Mouse (Mus musculus) lung, postnatal 4 days (tissue): ENCODE results near the gene Cel.
A peak's percentile ranks its signal among the peaks of the same experiment; 100 is the strongest.
"Not testable (repeated sequence)": the region's sequence is repeated elsewhere in the genome, so short reads cannot be mapped to it uniquely, and the experiment has no call there.

Experiments
- DNase-seq, 2 experiments: peaks; one replicate each; pipeline ENCODE4 v3.0.0; 2021

Gene Cel

GRCm38 (mm10) chr2:28517206-28517909 is 45.8 kb downstream of the Cel start:
- peak; percentile 82 to 88 for DNase-seq

- DNase-seq, result peak; percentile 78 to 89
Measured at GRCm38 (mm10) chr2:28514489-28514888, 48.7 kb downstream of the Cel start.

- DNase-seq, result peak; percentile 32 to 55
Measured at GRCm38 (mm10) chr2:28513431-28514370, 49.5 kb downstream of the Cel start.

- peak; percentile 70 to 85 for DNase-seq
Measured at GRCm38 (mm10) chr2:28512798-28513401, 50.3 kb downstream of the Cel start, which contains the start of gene Ralgds. Gene Ralgds, plus strand, starts transcription at chr2:28513125.

GRCm38 (mm10) chr2:28511600-28511999 is 51.6 kb downstream of the Cel start:
- DNase-seq, result not testable (repeated sequence)

GRCm38 (mm10) chr2:28506291-28506690 is 56.9 kb downstream of the Cel start:
- DNase-seq, result peak; percentile 2 to 15

GRCm38 (mm10) chr2:28505795-28506194 is 57.4 kb downstream of the Cel start, which contains the start of gene Gm10134:
Gene Gm10134, plus strand, starts transcription at chr2:28506095.
- DNase-seq, result peak; percentile 1 to 9
